Mouse (Mus musculus) lung, postnatal 10 days (tissue): ENCODE results near the gene Htra2.
A peak's percentile ranks its signal among the peaks of the same experiment; 100 is the strongest.

Source experiments
- DNase-seq: peaks from one replicate; pipeline ENCODE4 v3.0.0; 2021

Gene Htra2

DNA sequence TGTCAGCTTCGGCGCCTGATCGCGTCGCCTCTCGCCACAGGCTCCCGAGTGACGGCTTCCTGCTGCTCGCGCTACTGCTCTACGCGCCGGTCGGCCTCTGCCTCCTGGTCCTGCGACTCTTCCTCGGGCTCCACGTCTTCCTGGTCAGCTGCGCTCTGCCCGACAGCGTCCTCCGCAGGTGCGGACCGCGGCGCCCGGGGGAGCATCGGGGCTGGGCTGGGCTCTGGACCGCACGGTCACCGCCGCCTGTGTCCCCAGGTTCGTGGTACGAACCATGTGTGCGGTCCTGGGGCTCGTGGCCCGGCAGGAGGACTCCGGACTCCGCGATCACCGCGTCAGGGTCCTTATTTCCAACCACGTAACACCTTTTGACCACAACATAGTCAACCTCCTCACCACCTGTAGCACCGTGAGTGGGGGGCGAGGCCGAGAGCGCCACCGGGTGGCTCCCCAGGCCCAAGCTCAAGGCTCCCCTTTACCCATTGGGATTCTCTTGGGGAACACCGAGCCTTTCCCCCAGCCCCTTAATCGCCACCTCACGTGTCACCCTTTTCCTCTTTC, at the start of gene Htra2:
Gene Htra2 (minus strand): TSS at position 403 of the 561 bp plus-strand sequence.
- DNase-seq: peak; percentile 56

DNA sequence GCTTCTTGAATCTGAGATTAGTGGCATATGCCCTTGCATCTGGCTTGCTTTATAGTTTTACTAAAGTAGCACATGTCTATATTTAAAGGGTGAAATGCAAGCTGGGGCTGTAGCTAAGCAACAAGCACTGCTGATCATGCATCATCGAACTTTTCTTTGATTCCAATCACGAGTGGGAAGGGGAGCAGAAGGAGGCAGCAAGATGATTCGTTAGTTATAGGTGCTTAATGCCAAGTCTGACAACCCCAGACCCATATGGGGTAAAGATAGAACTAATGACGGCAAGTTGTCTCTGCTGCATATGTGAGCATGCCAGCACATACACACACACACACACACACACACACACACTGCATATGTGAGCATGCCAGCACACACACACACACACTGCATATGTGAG, 49.1 kb upstream of the Htra2 start:
- no peak for DNase-seq

DNA sequence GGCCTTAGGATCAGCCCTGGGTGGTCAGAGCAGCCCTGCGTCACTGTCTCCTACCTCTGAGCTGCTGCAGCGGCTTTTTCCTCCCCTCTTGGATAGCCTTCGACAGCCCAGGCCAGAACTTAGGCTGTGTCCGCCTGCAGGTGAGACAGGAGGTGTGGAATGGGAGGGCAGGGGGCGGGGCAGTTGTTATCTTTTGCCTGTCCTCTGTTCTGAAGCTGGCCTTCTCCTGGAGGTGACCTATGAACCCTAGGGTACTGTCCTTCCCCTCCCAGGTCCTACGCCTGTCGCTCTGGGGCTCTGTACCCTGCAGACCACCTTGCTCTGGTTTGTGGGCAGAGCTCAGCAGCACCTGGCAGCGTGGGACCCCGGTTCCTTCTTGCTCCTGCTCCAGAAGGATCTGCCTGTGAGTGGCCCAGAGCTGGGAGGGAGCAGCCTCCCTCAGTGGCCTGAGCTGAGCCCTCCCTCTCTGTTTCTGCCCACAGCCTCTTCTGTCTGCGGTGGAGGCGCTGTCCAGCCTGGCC, 48.1 kb upstream of the Htra2 start:
- DNase-seq: no peak

DNA sequence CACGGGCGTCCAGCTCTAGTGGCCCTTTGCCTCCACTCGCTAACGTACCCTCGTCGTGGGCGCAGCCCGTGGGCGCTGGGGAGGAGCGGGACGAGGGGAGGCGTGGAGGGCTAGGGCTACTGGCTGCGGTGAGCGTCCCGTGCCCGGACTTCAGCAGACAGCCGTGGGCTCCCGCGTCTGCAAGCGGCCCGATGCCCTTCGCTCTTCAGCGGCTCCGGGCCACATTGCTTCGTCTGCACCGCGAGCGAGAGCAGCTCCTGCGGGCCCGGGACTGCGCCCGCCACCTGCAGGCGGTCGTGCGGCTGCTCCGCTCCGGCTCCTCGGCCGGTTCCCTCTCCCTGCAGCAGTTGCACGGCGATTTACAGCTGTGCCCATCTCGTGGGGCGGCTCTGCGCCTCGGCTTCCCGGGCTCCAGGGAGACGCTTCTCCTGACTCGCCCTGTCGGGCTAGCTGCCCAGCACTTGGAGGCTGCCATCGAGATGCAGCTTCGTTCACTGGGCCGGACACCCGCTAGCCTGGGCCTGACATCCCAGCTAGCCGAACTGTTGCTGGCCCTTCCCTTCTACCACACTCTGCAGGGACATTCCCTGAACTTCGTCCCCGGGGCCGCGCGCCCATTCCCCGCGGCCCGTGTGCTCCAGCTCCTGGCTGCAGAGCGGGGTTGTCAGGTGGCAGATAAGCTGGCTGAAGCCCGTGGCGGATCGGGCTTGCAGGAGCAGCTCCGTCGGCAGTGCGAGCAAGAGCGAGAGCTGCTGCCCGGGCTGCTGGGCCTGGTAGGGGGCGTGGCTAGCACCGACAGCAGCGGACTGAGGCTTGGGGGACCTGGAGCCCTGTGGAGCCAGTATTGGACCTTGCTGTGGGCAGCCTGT, 46.8 kb upstream of the Htra2 start:
- peak; percentile 72 for DNase-seq

DNA sequence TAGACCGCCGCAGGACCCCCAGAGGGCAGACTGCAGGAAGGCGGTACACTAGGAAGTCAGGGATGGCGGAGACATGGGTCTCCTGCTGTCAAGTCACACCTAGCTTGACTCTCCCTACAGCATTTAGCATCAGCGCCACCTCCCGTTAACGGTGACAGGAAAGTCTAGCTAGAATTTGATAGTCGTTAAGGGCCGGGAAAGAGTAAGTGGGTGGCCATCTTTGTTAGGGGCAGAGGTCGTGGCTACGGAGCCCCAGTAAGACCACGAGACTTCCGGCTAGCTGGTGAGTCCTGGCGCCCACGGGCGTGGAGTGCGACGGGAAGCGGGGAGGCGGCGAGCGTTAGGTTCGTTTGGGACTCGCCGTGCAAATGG, 46.2 kb upstream of the Htra2 start, which contains the start of the genes Ccdc142 and Gm42688:
Gene Ccdc142 (plus strand): TSS at position 286 of the 372 bp plus-strand sequence.
Gene Gm42688 (plus strand): TSS at position 302 of the 372 bp plus-strand sequence.
- peak; percentile 95 for DNase-seq

DNA sequence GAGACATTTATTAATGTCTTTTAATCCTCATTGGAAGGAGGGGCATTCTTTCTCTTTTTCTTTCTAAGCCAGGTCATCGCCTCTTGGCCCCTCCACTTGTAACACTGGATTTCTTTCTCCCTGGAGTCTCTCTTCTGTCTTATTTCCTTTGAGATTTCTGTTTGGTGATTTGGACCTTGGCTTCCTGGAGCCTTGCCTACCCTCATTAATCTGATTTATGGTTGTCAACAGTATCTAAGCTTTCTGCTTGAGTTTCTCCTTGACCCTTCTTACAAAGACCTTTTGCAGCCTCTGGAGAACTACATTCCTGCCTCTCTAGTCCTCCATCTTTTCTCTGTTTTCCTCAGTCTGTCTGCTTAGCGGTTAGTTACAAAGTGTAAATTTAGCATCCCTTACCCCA, 43.3 kb upstream of the Htra2 start:
- no peak for DNase-seq

DNA sequence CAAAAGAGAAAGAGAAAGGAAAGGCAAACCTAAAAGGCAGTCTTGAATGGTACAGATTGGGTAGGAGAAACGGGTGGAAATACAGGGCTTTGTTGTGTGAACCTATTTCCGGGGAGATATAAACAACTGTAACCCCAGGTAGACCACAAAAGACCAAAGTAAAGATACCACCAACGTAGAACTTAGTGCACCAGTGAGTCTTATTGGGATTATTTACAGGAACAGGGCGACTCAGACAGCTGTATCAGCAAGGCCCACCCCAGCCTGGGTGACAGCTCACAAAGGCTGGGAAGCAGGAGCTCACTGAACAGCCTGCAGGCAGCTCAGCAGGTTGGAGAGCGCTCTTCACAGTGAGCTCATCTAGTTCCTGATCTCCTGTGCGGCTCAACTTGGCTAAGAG, 40.9 kb upstream of the Htra2 start:
- DNase-seq: no peak

DNA sequence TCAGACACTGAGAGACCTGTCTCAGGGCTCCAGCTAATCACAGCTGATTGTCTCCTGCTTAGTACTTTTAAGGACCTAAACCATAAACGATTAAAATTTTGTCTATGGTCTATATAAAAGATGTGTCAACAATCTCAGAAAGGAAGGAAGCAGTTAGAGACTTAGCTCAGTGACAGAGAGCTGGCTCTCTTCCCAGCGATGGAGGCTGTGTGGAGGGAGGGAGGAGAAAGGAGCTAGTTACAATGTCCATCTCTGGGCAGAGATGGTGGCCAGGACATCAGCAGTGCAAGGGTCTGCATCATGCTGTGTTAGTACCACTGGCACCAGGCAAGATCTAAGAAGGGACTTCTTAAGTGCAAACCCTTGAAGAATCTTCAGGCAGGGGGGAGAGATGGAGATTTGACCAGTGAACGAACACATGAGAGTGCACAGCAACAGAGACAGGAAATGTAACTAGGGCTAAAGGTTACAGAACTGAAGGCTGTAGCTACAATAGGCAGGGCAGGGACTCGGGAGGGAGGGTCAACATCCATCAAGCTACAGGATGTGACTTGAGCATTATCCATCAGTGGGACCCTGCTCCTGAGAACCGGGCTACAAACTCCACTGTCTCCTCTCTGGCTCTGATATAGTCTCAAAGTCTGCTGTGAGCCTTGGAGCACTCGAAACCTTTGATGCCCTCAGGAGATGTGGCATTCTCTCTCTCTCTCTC, 37.5 kb upstream of the Htra2 start:
- DNase-seq: peak; percentile 64

DNA sequence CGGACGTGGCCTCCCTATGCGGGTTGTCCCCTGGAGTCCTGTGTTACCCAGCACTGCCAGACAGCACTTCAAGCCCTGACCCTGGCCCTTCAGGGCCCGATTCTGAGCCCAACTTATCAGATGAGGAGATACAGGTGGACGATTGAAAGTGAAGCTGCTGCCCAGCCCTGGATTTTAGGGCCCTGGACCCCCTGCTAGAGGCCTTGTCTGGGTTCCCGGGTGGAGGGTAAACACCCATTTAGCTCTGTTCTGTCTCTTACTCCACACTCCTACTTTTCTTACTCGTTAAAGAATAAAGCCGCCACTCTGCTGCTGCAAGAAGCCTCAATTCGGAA, 32.8 kb upstream of the Htra2 start:
- no peak for DNase-seq

DNA sequence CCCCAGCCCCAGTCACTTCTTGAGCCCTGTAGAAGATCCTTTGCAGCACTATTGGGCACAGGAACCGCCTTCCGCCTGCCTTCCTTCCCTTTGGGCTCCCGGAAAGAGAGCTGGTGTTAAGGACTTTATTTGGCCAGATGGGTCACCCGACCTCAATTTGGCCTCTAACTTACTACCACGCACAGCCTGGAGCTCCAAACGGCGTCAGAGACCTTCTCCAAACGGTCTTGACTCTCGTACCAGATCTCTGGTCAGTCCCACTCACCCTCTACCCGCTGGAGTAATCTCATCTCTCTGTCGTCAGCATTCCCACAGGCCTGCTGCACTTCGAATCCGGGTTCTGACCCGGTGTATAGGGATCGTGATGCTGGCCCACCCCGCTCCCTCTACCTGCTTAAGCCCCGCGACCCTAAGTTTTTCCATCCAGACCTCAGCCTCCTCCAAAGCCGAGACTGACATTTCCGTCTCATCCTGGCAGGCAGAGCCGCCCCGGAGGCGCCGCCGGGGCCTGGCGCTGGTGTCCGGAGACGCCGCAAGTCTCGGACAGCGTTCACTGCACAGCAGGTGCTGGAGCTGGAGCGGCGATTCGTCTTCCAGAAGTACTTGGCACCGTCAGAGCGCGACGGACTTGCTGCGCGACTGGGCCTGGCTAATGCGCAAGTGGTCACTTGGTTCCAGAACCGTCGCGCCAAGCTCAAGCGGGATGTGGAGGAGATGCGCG, 32.3 kb upstream of the Htra2 start:
- DNase-seq: peak; percentile 41

DNA sequence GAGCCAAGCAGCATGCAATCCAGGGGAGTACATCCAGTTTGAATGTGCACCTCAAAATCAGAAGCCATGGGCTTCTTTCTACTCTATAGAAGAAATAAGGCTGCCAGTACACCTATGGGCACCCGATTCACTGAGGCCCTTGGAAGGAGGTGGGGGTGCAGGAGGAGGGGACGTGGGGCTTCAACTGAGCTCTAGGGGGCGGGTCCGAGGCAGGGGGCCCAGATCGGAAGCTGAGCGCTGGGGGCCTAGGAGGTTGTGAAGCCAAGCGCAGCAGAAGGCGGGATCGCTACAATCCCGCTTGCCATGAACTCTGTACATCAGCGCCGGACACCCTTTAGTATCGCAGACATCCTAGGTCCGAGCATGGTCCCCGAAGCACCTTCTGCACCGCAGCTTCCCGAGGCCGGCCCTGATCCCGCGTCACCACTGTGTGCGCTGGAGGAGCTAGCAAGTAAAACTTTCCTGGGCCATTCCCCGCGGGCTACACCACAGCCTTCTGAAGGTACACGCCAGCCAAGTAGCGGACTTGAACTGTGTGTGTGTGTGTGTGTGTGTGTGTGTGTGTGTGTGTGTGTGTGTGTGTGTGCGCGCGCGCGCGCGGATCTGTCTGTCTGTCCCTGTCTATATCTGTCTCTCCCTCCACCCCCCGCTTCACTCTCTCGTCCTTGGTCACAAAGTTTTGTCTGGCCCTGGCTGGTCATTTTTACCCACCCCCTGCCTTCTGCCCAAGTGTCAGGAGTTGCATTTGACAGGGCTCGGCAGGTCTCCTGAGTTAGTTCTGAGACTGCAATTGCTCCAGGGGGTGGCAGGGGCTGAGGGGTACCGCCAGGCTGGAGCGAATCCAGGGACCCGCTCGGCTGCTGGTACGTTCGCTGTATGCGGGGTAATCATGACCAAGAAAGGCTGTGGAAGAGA, 31.3 kb upstream of the Htra2 start, which contains the start of gene Lbx2:
Gene Lbx2 (plus strand): TSS at position 247 of the 915 bp plus-strand sequence.
- no peak for DNase-seq

DNA sequence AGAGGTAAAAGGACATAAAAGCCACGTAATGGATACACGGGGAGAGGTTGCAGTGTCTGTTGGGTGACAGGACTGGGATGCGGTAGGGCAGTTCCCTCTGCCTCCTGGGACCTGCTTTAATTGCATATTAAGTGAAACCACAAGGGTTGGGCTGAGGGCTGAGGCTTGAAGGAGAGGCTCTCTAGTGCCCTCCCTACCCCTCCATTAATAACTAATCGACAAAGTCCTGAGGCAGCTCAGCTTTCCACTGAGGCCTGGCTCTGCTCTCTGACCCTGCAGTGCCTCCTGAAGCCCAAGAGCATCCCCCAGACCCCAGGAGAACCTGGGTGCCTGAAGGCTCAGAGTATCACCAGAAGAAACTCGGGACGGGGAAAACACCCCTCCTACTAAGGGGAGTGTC, 29.4 kb upstream of the Htra2 start:
- DNase-seq: no peak

DNA sequence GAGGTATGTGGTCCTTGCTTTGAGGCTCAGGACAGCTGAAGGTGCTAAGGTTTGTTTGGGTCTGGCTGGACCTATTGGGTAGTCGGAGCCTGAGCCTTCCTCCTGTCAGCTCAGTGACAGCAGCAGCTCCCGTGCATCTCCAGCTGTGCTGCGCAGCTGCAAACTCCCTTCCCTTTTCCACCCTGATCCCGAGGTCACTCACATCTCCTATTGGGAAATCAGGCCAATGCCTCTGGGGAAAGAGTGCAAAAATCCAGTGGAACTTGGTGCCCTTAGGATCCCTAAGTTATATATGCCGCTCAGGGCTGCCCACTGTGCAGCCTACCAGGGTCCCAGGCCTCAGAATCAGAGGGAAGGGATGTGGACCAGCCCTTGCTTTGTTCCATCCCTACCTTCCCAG, 28.4 kb upstream of the Htra2 start:
- DNase-seq: no peak

DNA sequence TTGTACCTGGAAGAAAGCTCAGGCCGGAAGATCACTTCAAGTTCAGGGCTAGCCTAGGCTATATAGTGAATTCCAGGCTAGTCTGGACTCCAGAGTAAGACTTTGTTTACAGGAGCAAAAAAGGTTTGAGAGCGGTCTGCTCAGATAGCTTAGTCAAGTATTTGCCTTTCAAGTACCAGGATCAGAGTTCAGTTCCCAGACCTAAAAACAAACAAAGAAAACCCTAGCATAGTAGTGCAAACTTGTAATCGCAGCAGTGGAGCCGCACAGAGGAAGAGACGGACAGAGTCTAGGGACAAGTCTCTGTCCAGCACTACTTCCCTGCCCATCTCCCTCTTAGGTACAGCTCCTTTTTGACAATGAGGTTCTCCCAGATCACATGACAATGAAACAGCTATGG, 25.1 kb upstream of the Htra2 start:
- no peak for DNase-seq

DNA sequence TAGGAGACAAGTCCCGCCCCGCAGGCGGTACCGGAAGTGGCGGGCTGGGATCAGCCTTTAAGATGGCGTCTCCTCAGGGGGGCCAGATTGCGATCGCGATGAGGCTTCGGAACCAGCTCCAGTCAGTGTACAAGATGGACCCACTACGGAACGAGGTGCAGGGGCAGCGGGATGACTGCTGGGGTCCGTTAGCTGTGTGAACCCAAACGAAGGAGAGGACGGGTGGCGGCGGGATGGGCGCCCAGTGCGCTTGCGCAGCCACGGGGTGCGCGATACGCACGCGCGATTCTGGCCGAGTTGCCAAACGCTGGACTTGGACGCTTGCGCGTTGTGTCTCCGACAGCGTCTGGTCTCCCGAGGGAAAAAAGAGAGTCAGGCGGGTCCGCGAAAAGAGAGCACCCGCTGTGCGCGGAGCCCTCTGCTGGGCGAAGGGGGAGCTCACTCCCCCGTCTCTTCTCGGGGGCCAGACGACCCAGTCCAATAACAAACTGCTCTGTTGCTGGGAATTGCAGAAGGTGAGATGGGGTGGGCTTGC, 23.3 kb upstream of the Htra2 start:
- peak; percentile 99 for DNase-seq

DNA sequence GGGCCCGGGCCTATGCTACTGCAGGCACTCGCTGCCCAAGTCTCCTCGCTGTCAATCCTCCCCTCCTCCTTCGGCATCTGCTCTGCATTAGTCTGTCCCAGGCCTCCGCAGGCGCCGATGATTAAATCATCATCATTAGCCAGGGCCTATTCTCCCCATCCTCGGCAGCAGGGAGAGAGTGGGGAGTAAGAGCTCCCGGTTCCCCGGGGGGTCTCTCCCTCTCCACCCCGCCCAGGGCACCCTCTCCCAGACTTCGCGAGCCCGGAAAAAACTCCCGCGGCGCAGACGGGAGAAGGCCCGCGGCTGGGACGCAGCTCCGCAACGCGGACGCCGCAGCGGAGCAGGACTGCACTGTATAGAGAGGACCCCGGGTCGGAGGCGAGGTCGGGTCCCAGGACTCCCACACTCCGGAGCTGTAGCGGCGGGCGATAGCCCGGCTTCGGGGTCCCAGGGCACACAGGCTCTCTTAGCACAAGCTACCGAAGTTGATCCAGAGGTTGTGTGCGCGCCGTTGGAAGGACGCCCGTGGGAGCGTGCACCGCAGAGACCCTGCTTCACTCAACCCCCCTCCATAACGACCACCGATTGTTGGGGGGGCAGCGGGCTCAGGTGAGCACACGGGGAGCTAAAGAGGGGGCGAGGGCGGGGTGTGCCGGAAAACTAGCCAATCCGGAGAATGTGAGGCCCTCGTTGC, 22.7 kb upstream of the Htra2 start, which contains the start of gene Pcgf1:
Gene Pcgf1 (plus strand): TSS at position 240 of the 694 bp plus-strand sequence.
- peak; percentile 47 for DNase-seq

DNA sequence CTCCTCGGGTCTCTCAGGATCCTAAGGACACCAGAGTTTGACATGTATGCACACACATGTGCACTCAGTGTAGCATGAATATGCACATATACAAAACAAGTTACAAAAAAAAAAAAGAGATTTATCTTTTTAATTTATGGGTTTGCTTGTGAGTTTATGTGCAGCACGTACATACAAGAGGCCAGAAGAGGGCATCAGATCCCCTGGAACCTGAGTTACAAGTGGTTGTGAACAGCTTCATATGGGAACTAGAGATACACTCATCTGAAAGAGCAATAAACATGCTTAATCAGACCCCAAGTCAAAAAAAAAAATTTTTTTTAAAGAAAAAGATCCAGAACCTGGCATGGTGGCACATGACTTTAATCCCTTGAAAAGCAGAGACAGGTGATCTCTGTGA, 19.9 kb upstream of the Htra2 start:
- no peak for DNase-seq

DNA sequence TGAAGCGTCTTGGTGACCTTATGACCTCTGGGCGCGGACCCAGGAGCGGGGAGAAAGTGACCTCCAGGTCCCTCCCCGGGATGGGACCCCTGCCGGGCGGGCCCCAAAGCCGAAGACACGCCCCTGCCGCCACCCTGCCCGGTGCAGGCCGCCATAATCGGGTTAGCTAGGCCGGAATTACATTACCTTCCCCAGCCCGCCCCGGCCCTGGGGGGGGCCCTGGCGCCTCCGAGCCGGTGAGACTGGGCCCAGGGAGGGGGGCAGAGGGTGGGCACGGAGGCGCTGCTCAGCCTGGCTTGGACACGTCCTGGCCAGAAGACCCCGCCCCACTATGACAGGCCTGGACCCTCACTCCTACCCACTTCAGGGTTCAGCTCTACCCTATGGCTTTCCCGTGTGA, 16.1 kb upstream of the Htra2 start:
- no peak for DNase-seq

DNA sequence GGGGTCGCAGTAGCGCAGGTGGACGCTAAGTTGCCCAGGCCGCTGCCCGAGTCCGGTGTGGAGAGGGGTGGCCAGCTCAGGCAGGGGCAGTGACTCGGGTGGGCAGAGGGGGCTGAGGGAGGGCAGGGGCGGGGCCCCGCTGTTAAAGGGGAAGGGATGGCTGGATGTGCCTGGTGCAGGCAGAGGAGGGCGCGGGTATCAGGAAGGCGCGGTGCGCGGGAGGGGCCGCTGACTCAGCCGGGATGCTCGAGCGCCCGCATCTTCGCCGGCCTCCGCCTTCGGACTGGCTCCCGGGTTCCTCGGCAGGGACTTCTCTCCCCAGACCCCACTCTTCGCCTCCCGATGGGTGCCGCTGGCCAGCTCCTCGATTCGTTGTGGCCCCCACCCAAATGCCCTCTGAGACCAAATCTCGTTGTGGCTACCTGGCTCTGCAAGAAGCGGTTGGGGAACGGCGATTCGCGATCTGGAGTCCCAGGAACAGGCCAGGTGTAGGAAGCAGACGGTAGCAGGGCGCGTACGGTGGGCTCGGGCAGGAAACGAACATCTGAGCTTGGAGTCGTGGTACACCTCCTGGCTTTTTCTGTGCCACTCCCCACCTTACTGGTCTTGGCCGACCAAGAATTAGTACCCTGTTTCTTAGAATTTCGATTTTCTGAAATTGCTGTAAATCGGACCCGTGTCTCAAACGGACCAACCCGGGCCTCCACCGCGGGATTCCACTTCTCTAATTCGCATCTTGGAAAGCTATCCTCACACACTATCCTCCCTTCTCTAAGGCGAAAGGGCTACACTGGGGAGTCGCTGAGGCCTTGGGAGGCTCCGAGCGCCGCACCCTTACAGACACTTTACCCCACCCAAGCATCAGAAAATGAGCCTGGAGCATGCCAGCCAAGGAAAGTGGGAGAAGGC, 15.5 kb upstream of the Htra2 start:
- DNase-seq: no peak

DNA sequence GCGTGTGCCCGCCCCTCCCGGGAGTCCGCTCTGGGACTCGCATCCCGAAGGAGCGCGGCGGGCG, 15.0 kb upstream of the Htra2 start, which contains the start of gene Tlx2:
Gene Tlx2 (minus strand): TSS at position 47 of the 64 bp plus-strand sequence.
- no peak for DNase-seq
